Mouse (Mus musculus) megakaryocyte, adult 5-6 weeks (primary cell): ENCODE data around the gene Ccdc74a. TPM values are rescaled to one million over a fixed set of nuclear protein-coding genes. Genes with fewer than 3 reads are reported as not detected.

Experiments used
- ATAC-seq: 2 replicates; pipeline ENCODE4 v1.8.0; 2016; ENCODE audit warnings: mild to moderate bottlenecking, inconsistent platforms; ENCODE audit not compliant: poor library complexity, severe bottlenecking
- total RNA-seq, 2 experiments: library from RNA; stranded (forward) in 1 of 2; stranded (reverse) in 1 of 2; fragments of 153-499, 151-499 nt in 1 of 2; fragments of 221-1000, 200-1000 nt in 1 of 2; gene quantifications; 2 replicates each; pipeline versions ENCODE4 v1.2.3 to v1.2.4; 2015 to 2017

Ccdc74a gene
- total RNA-seq, 2 experiments from 2014 or later = not detected

- no peak for ATAC-seq
Observed at GRCm38 (mm10) chr16:17640706-17641105, 5.6 kb upstream of the Ccdc74a start.

GRCm38 (mm10) chr16:17641301-17641700 is 5.0 kb upstream of the Ccdc74a start:
- no peak for ATAC-seq

GRCm38 (mm10) chr16:17642311-17642710 is 4.0 kb upstream of the Ccdc74a start:
- no peak for ATAC-seq

DNA sequence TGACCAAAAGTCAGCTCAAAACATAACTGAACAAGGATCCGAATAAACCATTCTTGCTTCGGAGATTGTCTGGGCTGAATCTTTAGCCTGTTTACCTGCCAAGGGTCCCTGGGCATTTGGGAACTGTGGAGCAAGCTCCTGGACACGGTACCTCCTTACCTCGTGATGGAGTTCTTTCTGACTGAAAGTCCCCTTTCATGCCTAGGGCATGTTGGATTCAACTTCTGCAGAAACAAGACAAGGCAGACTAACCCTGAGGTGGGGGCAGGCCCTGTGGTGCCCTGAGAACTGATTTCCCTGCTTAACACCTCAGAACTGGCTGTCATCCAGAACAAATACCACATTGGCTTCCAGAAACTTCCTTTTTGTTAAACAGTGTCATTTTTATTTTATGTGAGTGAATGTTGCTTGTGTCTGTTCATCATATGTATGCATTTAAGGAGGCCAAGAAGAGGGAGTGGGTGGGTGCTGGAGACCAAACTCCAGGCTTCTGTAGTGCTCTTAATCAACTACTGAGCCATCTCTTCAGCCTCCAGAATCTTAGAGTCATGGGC is 2.8 kb upstream of the Ccdc74a start:
- no peak for ATAC-seq

DNA sequence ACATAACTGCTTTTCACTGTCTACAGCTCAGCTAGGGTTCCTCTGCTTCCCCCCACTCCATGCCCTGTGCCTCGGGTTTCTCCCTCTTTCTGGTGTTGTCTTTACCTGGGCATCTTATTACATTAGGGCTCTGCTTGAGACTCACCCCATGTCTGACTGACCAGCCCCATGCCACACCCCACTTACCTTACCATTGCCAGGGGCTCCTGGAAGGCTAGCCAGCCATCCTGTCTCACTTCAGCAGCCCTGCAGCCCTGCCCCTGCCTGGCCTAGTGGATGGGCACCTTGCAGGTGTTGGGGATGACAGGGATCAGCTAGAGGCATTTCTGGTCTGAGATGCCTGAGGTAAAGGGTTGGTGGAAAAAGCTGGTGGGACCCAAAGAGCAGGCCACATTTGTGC is 886 bp downstream of the Ccdc74a start:
- no peak for ATAC-seq

- no peak for ATAC-seq
Observed at GRCm38 (mm10) chr16:17647566-17648340, 1.5 kb downstream of the Ccdc74a start.

DNA sequence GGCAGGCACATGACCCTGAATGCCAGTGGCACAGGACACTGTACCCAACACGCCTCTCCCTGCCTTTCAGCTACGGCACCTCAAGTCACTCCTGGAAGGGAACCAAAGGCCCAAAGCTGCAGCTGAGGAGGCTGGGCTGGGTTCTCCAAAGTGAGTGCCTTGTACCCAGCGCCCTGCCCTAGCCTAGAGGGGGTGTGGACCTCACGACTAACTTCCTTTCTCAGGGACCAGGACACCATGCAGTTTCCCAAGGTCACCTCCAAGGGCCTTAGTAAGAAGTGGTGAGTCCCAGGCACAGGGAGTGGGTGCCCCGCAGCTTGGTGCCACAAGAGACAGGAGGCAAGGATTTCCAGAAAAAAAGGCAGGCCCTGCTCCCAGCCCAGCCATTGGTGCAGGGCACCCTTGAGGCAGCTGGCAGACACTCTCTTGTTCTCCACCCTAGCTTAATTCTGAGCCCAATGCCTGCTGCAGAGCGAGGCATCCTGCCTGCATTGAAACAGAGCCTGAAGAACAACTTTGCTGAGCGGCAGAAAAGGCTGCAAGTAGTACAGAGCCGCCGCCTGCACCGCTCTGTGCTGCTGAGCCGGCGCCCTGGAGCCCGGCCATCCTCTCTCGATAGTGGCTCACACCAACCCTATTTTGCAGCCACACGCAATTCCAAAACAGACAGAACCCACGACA is 3.8 kb downstream of the Ccdc74a start:
- ATAC-seq = no peak

- ATAC-seq = no peak
Observed at GRCm38 (mm10) chr16:17650711-17651110, 4.4 kb downstream of the Ccdc74a start.

- no peak for ATAC-seq
Observed at GRCm38 (mm10) chr16:17652607-17653006, 6.3 kb downstream of the Ccdc74a start.

- ATAC-seq = no peak
Observed at GRCm38 (mm10) chr16:17653601-17654000, 7.3 kb downstream of the Ccdc74a start.

DNA sequence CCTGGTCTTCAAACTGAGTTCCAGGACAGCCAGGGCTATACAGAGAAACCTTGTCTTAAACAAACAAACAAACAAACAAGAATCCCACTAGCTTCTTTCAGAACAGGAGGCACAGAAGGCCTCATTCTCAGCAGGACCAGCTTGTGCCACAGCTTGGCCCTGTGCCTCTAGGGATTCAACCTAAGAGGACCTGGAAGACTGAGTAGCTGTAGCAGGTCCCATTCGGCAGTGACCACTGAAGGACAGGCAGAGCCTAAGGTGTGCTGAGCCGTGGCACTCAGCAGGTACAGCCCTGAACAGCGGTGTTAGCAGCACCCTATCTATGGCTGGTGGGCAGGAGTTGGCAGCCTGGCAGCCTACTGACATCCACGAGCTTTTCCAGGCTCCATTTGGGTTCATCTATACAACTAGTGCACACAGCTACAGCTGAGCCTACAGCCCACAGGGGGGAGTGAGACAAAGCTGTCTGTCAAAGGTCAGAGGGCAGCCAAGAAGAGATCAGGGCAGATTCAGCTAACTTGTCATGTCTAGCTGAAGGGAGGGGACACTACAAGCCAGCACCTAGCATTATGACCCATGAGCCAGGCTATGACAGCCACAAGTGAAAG is 8.0 kb downstream of the Ccdc74a start:
- no peak for ATAC-seq

GRCm38 (mm10) chr16:17656212-17656871 is 10.1 kb downstream of the Ccdc74a start:
- no peak for ATAC-seq

GRCm38 (mm10) chr16:17665568-17665967 is 19.3 kb downstream of the Ccdc74a start:
- no peak for ATAC-seq

DNA sequence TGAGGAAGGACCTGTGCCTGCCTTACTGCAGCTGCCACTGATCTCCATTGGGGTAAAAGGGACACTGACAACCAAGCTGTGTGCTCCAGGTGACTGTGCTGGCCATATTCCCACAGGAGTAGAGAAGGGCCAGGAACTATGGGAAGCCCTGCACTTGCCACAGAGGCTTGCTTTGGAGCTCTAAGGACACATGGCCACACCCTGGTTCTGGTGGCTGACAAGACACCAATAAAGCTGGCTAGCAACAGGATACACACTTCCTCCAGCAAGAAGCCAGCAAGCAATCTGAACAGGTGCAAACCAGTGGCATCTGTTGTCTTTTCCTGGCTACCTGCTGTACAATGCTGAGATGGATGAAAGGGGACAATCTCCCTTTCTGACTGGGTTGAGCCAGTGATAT is 23.6 kb downstream of the Ccdc74a start:
- no peak for ATAC-seq

DNA sequence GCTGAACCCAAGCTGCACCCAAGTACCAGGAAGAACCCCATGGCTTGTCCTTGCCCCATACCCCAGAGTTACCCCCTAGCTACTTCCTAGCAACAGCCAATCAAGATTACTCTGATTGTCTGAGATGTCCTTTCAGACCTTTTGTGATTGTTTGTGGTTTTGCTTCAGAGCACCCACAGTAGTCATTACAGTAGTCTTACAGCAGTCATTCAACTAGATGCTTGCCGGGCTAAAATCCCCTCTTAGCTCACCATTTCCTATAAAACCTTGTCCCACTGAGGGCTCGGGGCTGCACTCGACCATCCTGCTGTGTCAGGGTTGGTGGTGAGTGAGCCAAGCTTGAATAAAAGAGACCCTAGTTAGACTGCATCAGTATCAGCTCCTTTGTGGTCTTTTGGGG is 48.6 kb downstream of the Ccdc74a start:
- ATAC-seq = no peak

Other genes with a start within 250 kb of the Ccdc74a start
- gene Snap29, start 240.5 kb upstream of the Ccdc74a start, total RNA-seq (2015) = 29.6 and 35.1 TPM in 2 replicates
- 36.0 and 38.7 TPM in 2 replicates for gene Snap29, start 240.5 kb upstream of the Ccdc74a start, total RNA-seq (2017)
- 51.5 and 77.1 TPM in 2 replicates for gene Pi4ka, start 240.2 kb upstream of the Ccdc74a start, total RNA-seq (2015)
- gene Pi4ka, start 240.2 kb upstream of the Ccdc74a start, total RNA-seq (2017) = 34.2 and 44.7 TPM in 2 replicates
- 25.4 and 29.5 TPM in 2 replicates for gene Crkl, start 194.5 kb upstream of the Ccdc74a start, total RNA-seq (2015)
- 25.9 and 26.5 TPM in 2 replicates for gene Crkl, start 194.5 kb upstream of the Ccdc74a start, total RNA-seq (2017)
- not detected in 2 replicates for gene Aifm3, start 156.9 kb upstream of the Ccdc74a start, total RNA-seq (2015)
- not detected in 2 replicates for gene Aifm3, start 156.9 kb upstream of the Ccdc74a start, total RNA-seq (2017)
- 19.2 and 27.7 TPM in 2 replicates for gene Lztr1, start 137.8 kb upstream of the Ccdc74a start, total RNA-seq (2015)
- 38.1 and 49.8 TPM in 2 replicates for gene Lztr1, start 137.8 kb upstream of the Ccdc74a start, total RNA-seq (2017)
- gene Thap7, start 115.3 kb upstream of the Ccdc74a start, total RNA-seq (2015) = 8.9 and 14.9 TPM in 2 replicates
- gene Thap7, start 115.3 kb upstream of the Ccdc74a start, total RNA-seq (2017) = 19.1 and 29.2 TPM in 2 replicates
- gene Lrrc74b, start 85.2 kb upstream of the Ccdc74a start, total RNA-seq (2015) = not detected in 2 replicates
- gene Lrrc74b, start 85.2 kb upstream of the Ccdc74a start, total RNA-seq (2017) = not detected in 2 replicates
- gene P2rx6, start 84.6 kb upstream of the Ccdc74a start, total RNA-seq (2015) = not detected in 2 replicates
- not detected in 2 replicates for gene P2rx6, start 84.6 kb upstream of the Ccdc74a start, total RNA-seq (2017)
- gene Slc7a4, start 63.3 kb upstream of the Ccdc74a start, total RNA-seq (2015) = not detected in 2 replicates
- 0.40 TPM in 1 of 2 replicates, not detected in the other for gene Slc7a4, start 63.3 kb upstream of the Ccdc74a start, total RNA-seq (2017)
- gene Smpd4, start 27.1 kb upstream of the Ccdc74a start, total RNA-seq (2015) = 35.2 and 35.7 TPM in 2 replicates
- 27.0 and 31.0 TPM in 2 replicates for gene Smpd4, start 27.1 kb upstream of the Ccdc74a start, total RNA-seq (2017)
- gene Med15, start 86.4 kb downstream of the Ccdc74a start, total RNA-seq (2015) = 61.4 and 67.1 TPM in 2 replicates
- 28.6 and 49.3 TPM in 2 replicates for gene Med15, start 86.4 kb downstream of the Ccdc74a start, total RNA-seq (2017)
- gene Klhl22, start 113.1 kb downstream of the Ccdc74a start, total RNA-seq (2015) = 5.0 and 6.9 TPM in 2 replicates
- 7.0 and 8.3 TPM in 2 replicates for gene Klhl22, start 113.1 kb downstream of the Ccdc74a start, total RNA-seq (2017)
- gene Scarf2, start 150.8 kb downstream of the Ccdc74a start, total RNA-seq (2015) = 0.07 TPM in 1 of 2 replicates, not detected in the other
- gene Scarf2, start 150.8 kb downstream of the Ccdc74a start, total RNA-seq (2017) = not detected in 2 replicates
- not detected in 2 replicates for gene B830017H08Rik, start 186.7 kb downstream of the Ccdc74a start, total RNA-seq (2015)
- not detected in 2 replicates for gene B830017H08Rik, start 186.7 kb downstream of the Ccdc74a start, total RNA-seq (2017)
- 4.1 and 6.1 TPM in 2 replicates for gene Car15, start 191.9 kb downstream of the Ccdc74a start, total RNA-seq (2015)
- gene Car15, start 191.9 kb downstream of the Ccdc74a start, total RNA-seq (2017) = 1.7 and 2.3 TPM in 2 replicates
- 0.27 and 0.96 TPM in 2 replicates for gene Gm20518, start 245.2 kb downstream of the Ccdc74a start, total RNA-seq (2015)
- gene Gm20518, start 245.2 kb downstream of the Ccdc74a start, total RNA-seq (2017) = 0.04 and 0.37 TPM in 2 replicates
- gene Tssk1, start 247.8 kb downstream of the Ccdc74a start, total RNA-seq (2015) = not detected in 2 replicates
- gene Tssk1, start 247.8 kb downstream of the Ccdc74a start, total RNA-seq (2017) = not detected in 2 replicates